Mouse (Mus musculus): ENCODE data around the gene Nck2. TPM values are rescaled to one million over a fixed set of nuclear protein-coding genes. Genes with fewer than 3 reads are reported as not detected.
A peak's percentile ranks its signal among the peaks of the same experiment; 100 is the strongest.

Gene Nck2
- polyA plus RNA-seq, 1 experiment from 2014 or later = 37.4 TPM

DNA sequence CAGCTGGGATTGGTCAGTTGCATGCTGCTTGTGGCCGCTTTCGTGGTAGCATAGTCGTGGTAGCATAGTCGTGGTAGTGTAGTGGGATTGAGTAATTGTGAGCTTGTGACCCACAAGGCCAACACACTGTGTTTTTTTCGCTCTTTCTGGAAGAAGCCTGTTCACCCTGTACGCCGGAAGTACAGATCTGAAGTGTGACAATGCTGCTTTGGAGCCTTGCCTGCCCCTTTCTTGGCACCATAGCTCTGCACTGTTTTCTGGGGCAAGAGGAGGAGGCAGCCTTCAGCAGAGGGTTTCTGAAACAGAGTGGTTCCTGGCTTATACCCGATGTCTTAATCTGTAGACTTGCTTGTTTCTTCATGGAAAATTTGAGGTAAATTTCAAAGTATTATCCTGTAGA lies 23.3 kb downstream of the Nck2 start:
- POLR2A ChIA-PET = no interaction called here
- CTCF ChIA-PET = no interaction called here
- H3K27me3 ChIP-seq = no peaks in the 10 kb centered on the region
- no peak for DNase-seq (ENCODE audit: low read depth, low spot score)
- ATAC-seq = no peak
- in situ Hi-C loops (cut with MboI; ENCODE audit: low pct_unique_long_range_greater_than_20kb) = no loop called here
- no peak for TF ChIP-seq CTCF (IDR thresholded peaks at IDR 0.05)

DNA sequence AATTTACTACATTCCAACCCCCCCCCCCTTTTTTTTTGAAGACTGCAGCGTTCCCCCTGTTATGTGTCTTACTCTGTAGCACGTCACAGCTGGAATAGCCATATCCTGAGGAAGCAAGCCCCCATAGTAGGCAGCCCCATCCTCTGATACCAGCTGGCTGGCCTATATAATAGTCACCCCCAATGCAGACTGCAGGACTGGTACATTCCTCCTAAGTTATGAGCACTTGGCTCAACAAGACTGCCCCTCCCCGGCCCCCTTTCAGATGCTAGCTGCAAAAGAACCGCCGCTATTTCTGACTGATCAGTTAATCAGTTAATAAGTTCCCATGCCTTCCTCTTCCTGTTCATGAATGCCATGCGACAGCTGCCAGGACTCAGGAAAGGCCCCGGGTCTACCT lies 23.8 kb downstream of the Nck2 start:
- DNase-seq (ENCODE audit: low read depth, low spot score) (no peak), ATAC-seq (no peak)
- TF ChIP-seq CTCF (IDR thresholded peaks at IDR 0.05) = no peak
- no peaks in the 10 kb centered on the region for H3K27me3 ChIP-seq
- POLR2A ChIA-PET = no interaction called here
- CTCF ChIA-PET = no interaction called here
- in situ Hi-C loops (cut with MboI; ENCODE audit: low pct_unique_long_range_greater_than_20kb) = no loop called here

DNA sequence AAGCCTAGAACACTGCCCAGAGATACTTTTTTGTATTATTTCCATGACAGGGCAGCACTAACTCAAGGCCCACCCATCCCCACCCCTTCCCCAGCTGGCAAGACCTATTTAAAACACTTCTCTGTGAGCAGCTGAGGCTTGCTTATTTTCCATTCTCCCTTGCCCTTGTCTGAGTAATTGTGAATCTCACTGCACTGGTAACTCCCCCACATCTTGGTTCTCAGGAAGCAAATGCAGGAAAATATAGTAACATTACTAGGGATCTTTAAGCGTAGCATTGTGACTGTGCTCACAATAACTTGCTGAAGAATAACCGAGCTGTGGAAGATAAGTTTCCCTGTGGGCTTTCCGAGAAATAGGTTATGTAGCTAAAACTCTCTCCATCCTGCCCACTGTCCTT lies 24.6 kb downstream of the Nck2 start:
- ChIA-PET POLR2A (no interaction called here), CTCF (no interaction called here)
- no peaks in the 10 kb centered on the region for H3K27me3 ChIP-seq
- DNase-seq (ENCODE audit: low read depth, low spot score) = no peak
- ATAC-seq = no peak
- in situ Hi-C loops (cut with MboI; ENCODE audit: low pct_unique_long_range_greater_than_20kb) = no loop called here
- TF ChIP-seq CTCF (IDR thresholded peaks at IDR 0.05) = no peak

DNA sequence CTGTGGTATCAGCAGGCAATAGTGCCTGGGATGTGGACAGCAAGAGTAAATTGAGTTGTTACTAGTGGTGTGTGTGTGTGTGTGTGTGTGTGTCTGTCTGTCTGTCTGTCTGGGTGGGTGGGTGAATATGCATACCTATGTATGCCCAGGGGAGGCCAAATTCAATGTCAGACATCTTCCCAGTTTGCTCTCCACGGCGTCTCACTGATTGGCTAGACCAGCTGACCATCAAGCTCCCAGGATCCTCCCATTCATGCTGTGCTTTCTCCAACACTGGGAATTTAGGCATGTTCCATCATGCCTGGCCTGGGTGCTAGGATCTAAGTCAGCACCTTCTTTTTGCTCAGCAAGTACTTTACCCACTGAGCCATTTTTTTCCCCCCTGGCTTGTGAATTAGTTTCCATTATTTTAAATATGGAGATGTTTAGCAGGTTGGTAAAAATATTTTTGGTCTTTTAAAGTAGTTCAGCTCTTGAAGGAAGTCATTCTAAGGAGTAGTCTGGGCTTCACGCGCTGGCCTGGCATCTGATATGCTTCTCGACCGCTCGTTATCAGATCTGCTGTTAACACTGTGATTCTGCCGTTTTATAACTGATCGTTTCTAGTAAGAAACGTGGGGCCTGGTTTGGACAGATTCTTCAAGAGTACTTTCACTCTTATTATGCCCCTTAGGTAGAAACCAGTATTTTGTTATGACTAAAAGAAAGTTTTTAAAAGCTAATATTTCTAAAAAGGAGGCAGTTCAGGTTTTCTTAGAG lies 26.2 kb downstream of the Nck2 start:
- DNase-seq (ENCODE audit: low read depth, low spot score) = no peak
- CTCF ChIA-PET = interaction anchor here (1.4 kb wide), 1 partner anchor 9 kb away, joined by 3 read pairs; no protein-coding TSS in a partner anchor
- no peaks in the 10 kb centered on the region for H3K27me3 ChIP-seq
- ATAC-seq = no peak
- POLR2A ChIA-PET = no interaction called here
- no peak for TF ChIP-seq CTCF (IDR thresholded peaks at IDR 0.05)
- in situ Hi-C loops (cut with MboI; ENCODE audit: low pct_unique_long_range_greater_than_20kb) = no loop called here

DNA sequence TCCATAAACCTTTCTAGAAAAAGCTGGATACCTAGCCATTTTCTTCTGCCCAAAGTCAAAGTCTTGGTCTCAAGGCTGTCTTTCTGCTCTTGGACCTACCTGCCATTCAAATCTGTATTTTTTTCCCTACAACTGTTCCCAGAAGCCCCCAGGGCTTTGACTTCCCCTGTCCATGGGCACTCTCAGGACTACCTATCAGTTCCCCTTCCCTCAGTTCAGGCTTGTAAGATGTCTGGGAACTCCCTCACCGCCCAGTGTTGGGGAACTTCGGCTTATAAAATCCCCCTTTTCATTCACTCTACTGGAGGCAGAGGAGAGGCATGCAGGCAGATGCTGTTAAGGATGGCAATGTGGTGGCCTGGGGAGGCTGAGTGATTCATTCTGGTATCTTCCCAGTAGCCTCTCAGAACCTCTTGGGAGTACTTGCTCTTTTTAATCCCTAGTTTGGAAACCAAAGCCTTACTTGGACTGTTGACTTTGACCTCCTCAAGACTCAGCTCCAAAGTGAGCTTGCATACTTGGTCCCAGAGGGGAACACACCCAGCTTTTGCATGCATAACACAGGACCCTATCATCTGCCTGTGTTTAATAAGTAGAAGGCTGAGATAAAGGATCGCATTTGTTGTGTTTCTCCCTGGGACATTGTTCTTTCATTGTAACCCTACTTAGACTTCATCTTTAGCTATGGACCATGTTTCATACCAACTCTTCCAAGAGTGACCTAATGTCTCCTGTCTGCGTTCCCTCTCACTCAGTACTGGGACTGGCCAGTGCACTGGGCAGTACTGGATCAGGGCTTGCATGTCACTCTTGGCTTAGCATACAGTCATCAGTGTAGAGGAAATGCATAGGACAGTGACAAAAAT lies 27.0 kb downstream of the Nck2 start:
- in situ Hi-C loops (cut with MboI; ENCODE audit: low pct_unique_long_range_greater_than_20kb) = no loop called here
- ATAC-seq (peak; percentile 11), DNase-seq (ENCODE audit: low read depth, low spot score) (no peak)
- TF ChIP-seq CTCF (IDR thresholded peaks at IDR 0.05) = no peak
- H3K27me3 ChIP-seq = no peaks in the 10 kb centered on the region
- POLR2A ChIA-PET = interaction anchor here (0.7 kb wide), 1 partner anchor 13 kb away, joined by 3 read pairs; no protein-coding TSS in a partner anchor
- CTCF ChIA-PET = interaction anchor here (1.4 kb wide), 1 partner anchor 10 kb away, joined by 3 read pairs; no protein-coding TSS in a partner anchor

DNA sequence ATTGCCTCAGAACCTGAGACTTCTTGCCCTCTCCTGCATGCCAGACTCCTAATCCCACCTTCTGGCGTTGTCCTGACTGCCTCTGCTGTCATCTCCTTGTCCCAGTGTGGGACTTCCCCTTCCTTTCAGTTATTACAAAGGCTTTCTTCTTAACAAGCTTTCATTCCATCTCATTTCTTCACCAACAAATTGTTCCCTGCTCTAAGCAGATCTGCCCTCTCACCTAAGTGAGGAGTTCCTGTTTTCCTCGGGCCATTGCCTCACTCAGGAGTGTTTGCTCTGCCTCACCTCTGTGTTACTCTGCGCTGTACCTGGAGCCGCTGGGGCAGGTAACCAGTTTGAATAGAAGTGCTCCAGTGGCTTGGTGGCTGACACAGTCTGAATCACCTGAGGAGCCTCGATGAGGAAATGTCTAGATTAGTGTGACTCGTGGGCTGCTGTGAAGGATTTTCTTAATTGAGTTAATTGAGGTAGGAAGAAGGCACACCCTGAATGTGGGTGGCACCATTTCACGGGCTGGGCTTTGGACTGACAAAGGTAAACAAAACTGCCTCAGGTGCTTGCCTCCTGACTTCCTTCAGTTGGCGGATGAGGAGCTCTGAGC lies 27.8 kb downstream of the Nck2 start:
- POLR2A ChIA-PET = interaction anchor here (0.7 kb wide), 1 partner anchor 14 kb away, joined by 3 read pairs; no protein-coding TSS in a partner anchor
- in situ Hi-C loops (cut with MboI; ENCODE audit: low pct_unique_long_range_greater_than_20kb) = no loop called here
- ATAC-seq = no peak

DNA sequence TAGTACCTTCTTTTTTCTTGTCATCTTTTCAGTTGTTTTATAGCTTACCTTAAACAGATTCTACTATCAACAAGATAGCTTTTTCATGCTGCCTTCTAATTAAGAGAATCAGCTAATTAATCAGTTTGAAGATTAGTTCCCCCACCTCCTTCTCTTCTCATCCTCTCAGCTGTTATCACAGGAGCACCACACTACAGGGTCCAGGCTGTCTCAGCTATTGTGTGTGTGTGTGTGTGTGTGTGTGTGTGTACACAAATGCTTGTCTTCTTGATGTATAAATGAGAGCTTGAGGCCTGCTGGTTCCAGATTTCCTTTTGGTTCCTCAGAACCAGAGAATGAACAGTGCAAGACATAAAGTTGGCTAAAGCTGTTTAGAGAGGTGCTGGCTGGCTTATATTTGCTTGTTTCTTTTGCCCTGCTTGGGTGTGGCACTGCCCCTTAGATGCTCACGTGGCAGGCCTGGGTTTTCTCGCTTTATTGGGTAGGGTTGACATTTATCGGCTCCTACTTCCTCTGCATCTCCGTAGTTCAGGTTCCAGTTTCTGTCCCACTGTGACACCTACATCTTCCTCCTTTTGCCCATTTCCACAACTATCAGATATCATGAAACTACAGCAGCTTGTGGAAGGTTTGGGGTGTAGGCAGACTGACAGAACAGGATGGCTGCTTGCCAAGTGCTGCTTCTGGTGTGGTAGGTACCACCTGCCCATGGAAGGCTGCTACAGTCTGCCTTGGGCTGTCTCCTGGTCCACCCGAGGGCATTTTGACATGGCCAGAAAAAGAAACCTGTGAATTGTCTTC lies 29.6 kb downstream of the Nck2 start:
- in situ Hi-C loops (cut with MboI; ENCODE audit: low pct_unique_long_range_greater_than_20kb) = no loop called here
- ATAC-seq = no peak
- CTCF ChIA-PET = interaction anchor here (0.8 to 1.9 kb wide), 3 partner anchors 11 to 16 kb away, joined by 3 to 9 read pairs (median 3); no protein-coding TSS in a partner anchor

More for the DNA sequence above, 27.8 kb downstream of the Nck2 start:
- CTCF ChIA-PET = interaction anchor here (1.4 kb wide), 1 partner anchor 11 kb away, joined by 3 read pairs; no protein-coding TSS in a partner anchor
- no peak for TF ChIP-seq CTCF (IDR thresholded peaks at IDR 0.05)
- H3K27me3 ChIP-seq = no peaks in the 10 kb centered on the region
- no peak for DNase-seq (ENCODE audit: low read depth, low spot score)

DNA sequence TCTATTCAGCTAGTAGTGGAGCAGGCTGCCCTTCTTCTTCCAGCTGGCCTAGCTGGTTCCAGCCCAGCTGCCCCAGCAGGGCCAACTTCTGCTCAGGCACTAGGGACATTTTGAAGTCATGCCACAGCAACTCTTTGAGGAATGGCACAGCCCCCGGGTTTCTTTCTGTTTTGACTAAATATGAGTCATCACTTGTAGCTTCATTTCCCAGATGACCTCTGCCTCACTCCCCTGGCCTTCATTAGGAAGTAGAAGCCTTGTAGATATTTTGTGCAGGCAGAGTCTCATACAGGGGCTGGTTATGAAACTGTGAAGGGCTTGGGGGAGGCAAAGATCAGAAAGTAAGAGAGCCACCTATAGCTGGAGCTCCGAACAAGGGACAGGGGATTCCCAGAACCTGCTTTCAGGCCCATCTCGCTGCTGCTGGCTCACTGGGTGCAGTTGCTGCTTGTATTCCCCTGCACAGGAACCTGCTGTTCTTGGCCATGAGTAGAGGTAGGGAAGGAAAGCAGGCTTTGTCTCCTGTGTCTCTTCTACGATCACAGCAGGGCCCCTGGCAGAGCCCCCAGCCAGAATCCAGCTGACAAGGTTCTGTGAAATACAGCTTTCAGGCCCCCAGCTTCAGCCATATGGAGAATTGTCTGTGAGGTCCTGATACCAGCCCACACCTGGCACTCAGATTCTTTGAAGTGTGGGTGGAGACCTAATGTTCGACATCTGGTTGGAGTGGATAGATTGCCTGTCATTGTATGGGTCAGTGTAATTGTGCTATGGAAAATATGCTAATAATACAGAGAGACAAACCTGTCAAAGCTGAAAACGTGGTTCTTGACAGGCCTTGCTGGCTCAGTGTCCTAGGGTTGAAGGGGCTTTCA lies 30.4 kb downstream of the Nck2 start:
- POLR2A ChIA-PET = interaction anchor here (1.3 kb wide), 1 partner anchor 13 kb away, joined by 3 read pairs; no protein-coding TSS in a partner anchor
- DNase-seq (ENCODE audit: low read depth, low spot score) = peak; percentile 73
- in situ Hi-C loops (cut with MboI; ENCODE audit: low pct_unique_long_range_greater_than_20kb) = no loop called here
- TF ChIP-seq CTCF (IDR thresholded peaks at IDR 0.05) = no peak
- CTCF ChIA-PET = interaction anchor here (0.8 to 1.9 kb wide), 5 partner anchors 11 to 69 kb away, joined by 3 to 9 read pairs (median 3); no protein-coding TSS in a partner anchor
- H3K27me3 ChIP-seq = no peaks in the 10 kb centered on the region
- ATAC-seq = peak; percentile 92

More for the DNA sequence above, 29.6 kb downstream of the Nck2 start:
- no peak for DNase-seq (ENCODE audit: low read depth, low spot score)
- POLR2A ChIA-PET = no interaction called here
- TF ChIP-seq CTCF (IDR thresholded peaks at IDR 0.05) = no peak
- no peaks in the 10 kb centered on the region for H3K27me3 ChIP-seq

DNA sequence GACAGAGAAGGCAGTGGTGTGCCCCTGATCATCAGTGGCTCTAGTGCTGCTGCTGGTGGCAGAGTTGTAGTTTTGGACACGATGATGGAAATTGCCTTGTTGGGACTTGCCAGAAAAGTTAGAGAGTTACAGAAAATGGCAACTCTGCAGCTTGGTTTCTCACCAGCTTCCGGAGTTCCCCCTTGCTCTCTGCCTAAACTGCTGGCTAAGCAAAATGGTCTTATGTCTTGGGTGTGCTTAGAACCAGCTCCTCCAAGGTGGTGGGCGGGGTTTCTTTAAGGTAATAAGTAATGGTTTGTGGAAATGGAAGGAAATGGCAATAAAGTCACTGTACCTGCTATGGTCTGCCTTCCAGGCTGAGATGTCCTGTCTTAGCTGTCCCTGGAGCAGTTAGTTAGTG lies 33.6 kb downstream of the Nck2 start:
- ChIA-PET POLR2A (no interaction called here), CTCF (no interaction called here)
- ATAC-seq = no peak
- in situ Hi-C loops (cut with MboI; ENCODE audit: low pct_unique_long_range_greater_than_20kb) = no loop called here
- TF ChIP-seq CTCF (IDR thresholded peaks at IDR 0.05) = no peak
- DNase-seq (ENCODE audit: low read depth, low spot score) = no peak
- H3K27me3 ChIP-seq = no peaks in the 10 kb centered on the region

All from Patski (cell line).